Comparison of ENCODE assay signal across 8 mouse cellular contexts in the genomic region with DNA sequence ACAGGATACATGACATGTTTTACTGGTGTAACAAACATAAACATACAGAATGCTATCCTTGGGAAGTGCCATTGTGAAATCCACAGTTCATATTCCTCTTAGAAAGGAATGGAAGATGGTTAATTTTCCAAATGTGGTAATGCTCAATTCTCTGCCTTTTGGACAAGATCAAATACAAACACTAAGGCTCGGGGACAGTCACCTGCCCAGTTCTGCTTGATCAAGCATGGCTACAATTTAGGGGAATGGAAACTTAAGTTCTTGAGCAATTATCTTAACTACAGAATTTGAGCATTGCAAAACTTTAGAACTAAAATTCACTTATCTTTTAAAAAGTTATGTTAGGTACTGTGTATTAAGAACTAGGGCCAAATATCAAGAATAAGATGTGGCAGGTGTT. TPM values are rescaled to one million over a fixed set of nuclear protein-coding genes. Genes with fewer than 3 reads are reported as not detected.
DNase-seq lines count a peak whose midpoint lies in the region; ATAC-seq and TF ChIP-seq lines count a peak whose summit lies in the region.

No protein-coding gene starts in this region.

- peak; percentile 38 for DNase-seq in cerebellum, adult 9-10 months
- no peak for DNase-seq in cerebellum, adult 11-12 months
- no peak for DNase-seq in neural tube, embryonic 11.5 days (ENCODE audit: low spot score)
- DNase-seq in neural tube, embryonic 10.5 days (ENCODE audit: extremely low spot score, low spot score) = no peak
- no peak for DNase-seq in liver, embryonic 14.5 days (ENCODE audit: low read depth in 3 of 3, low spot score in 3 of 3)
- no peak for DNase-seq in thymus, postnatal 36 days
- DNase-seq in embryo, embryonic 10 days (ENCODE audit: low spot score) = no peak
- DNase-seq in spleen, adult 18-20 months = no peak

- TF ChIP-seq EP300 in liver, embryonic 14.5 days (IDR thresholded peaks at IDR 0.05; ENCODE audit: low read depth) = no peak

- H3K4me1 ChIP-seq in neural tube, embryonic 11.5 days (ENCODE audit: control insufficient read depth, insufficient read depth, low read length) = no peaks in the 10 kb centered on the region
- peaks cover 2 to 12% of the 10 kb centered on the region in 2 experiments for H3K4me1 ChIP-seq in liver, embryonic 14.5 days (replicated peaks; ENCODE audit: control insufficient read depth in 2 of 2, insufficient read depth in 2 of 2, low read length in 1 of 2)

- no peak for TF ChIP-seq CTCF in liver, embryonic 14.5 days (IDR thresholded peaks at IDR 0.05; ENCODE audit: low read depth)

- no peaks in the 10 kb centered on the region; the same call in 1 of the 2 replicates for H3K36me3 ChIP-seq in neural tube, embryonic 11.5 days (ENCODE audit: control insufficient read depth, insufficient read depth, low read length)
- no peaks in the 10 kb centered on the region for H3K36me3 ChIP-seq in liver, embryonic 14.5 days (replicated peaks; ENCODE audit: control insufficient read depth, insufficient read depth, low read depth)

- no peaks in the 10 kb centered on the region for H3K27me3 ChIP-seq in neural tube, embryonic 11.5 days (ENCODE audit: control insufficient read depth, insufficient read depth, low read length)
- H3K27me3 ChIP-seq in liver, embryonic 14.5 days (ENCODE audit: control insufficient read depth, insufficient read depth, low read length) = no peaks in the 10 kb centered on the region

- peak overlapping the region; percentile 34 for H3K4me2 ChIP-seq in neural tube, embryonic 11.5 days (ENCODE audit: low read depth)
- peak overlapping the region; percentile 79 for H3K4me2 ChIP-seq in liver, embryonic 14.5 days (ENCODE audit: low read depth)

- H3K9me3 ChIP-seq in neural tube, embryonic 11.5 days (ENCODE audit: control insufficient read depth, low read length) = no peaks in the 10 kb centered on the region
- H3K9me3 ChIP-seq in liver, embryonic 14.5 days (ENCODE audit: control insufficient read depth, low read length) = no peaks in the 10 kb centered on the region

- WGBS in neural tube, embryonic 11.5 days = 90% methylated on average over 1 of the region's 1 CpGs
- 59% methylated on average over 1 of the region's 1 CpGs for WGBS in liver, embryonic 14.5 days (ENCODE audit: insufficient replicate concordance)

- peak overlapping the region; percentile 56 for H3K4me3 ChIP-seq in neural tube, embryonic 11.5 days (ENCODE audit: low read depth, low read length)
- peak overlapping the region in 1 of 2 experiments; percentile 88; a peak in 2 of 4 replicates for H3K4me3 ChIP-seq in liver, embryonic 14.5 days (ENCODE audit: insufficient read depth in 1 of 2, low read depth in 2 of 2, low read length in 2 of 2)

- H3K27ac ChIP-seq in neural tube, embryonic 11.5 days (ENCODE audit: low read depth, low read length) = no peak overlapping the region
- H3K27ac ChIP-seq in liver, embryonic 14.5 days = no peak overlapping the region

- ATAC-seq in neural tube, embryonic 11.5 days (ENCODE audit: insufficient read depth, low FRiP score, low TSS enrichment) = no peak
- no peak for ATAC-seq in liver, embryonic 14.5 days (ENCODE audit: insufficient read depth)

- H3K9ac ChIP-seq in neural tube, embryonic 11.5 days (ENCODE audit: low read length) = no peak overlapping the region
- H3K9ac ChIP-seq in liver, embryonic 14.5 days (replicated peaks) = peak overlapping the region; percentile 88

RNA-seq across cellular contexts. Expression of gene Fmc1, which starts 2.5 kb away (rescaled TPM):
- 106 and 122 TPM in 2 replicates for polyA plus RNA-seq in neural tube, embryonic 11.5 days (2014; fragmentation: Nextera tagmentation; extraction: Ambion mirVana)
- 45.3 and 54.6 TPM in 2 replicates for polyA plus RNA-seq in liver, embryonic 14.5 days (2012; rRNA removed)
- 91.8 and 93.7 TPM in 2 replicates for polyA plus RNA-seq in liver, embryonic 14.5 days (2014; fragmentation: Nextera tagmentation; extraction: Ambion mirVana)

RNA-seq across cellular contexts. Expression of gene Luc7l2, which starts 15.3 kb away (rescaled TPM):
- polyA plus RNA-seq in neural tube, embryonic 11.5 days (2014; fragmentation: Nextera tagmentation; extraction: Ambion mirVana) = 32.7 and 35.6 TPM in 2 replicates
- polyA plus RNA-seq in liver, embryonic 14.5 days (2012; rRNA removed) = 28.0 and 57.2 TPM in 2 replicates
- polyA plus RNA-seq in liver, embryonic 14.5 days (2014; fragmentation: Nextera tagmentation; extraction: Ambion mirVana) = 18.0 and 18.6 TPM in 2 replicates
